Mouse (Mus musculus): ENCODE data around the gene Fktn. TPM values are rescaled to one million over a fixed set of nuclear protein-coding genes. Genes with fewer than 3 reads are reported as not detected.
"Not testable (repeated sequence)": the region's sequence is repeated elsewhere in the genome, so short reads cannot be mapped to it uniquely, and the experiment has no call there.

The Fktn gene
- 19.3 and 20.5 TPM in 2 replicates for polyA plus RNA-seq (2015; fragmentation: Nextera tagmentation; extraction: Ambion mirVana)

DNA sequence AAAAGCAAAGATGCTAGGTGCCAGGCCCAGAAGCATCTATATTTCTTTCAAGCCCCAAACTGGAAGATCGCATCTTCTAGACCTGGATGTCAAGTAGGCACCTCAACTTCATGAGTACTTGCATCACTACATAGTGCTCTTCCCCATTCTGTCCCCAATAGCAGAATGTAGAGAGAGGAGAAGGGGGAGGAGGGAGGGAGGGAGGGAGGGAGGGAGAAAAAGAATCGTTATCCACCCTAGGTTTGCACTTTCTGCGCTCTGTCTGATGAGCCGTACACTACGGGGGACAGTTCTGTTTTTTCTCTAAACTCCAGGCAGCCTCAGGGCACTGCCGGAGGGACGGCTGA lies at the start of gene Fktn:
Gene Fktn (plus strand): TSS at position 295 of the 347 bp plus-strand sequence.
- peak; percentile 86 for ATAC-seq
- peak within 1 kb of the TSS; percentile 82 for H3K4me3 ChIP-seq
- peak within 1 kb of the TSS; percentile 90 for H3K9ac ChIP-seq
- H3K4me2 ChIP-seq: peak within 1 kb of the TSS; percentile 89
- WGBS: 5% methylated on average over 7 of the region's 7 CpGs
- no peaks in the 10 kb centered on the region for H3K9me3 ChIP-seq (replicated peaks)
- H3K27me3 ChIP-seq: no peaks in the 10 kb centered on the region
- peaks cover 10% of the 10 kb centered on the region for H3K4me1 ChIP-seq
- H3K27ac ChIP-seq: peak within 1 kb of the TSS; percentile 92
- H3K36me3 ChIP-seq (ENCODE audit: poor library complexity, severe bottlenecking): peaks cover 7% of the 10 kb centered on the region; the same call in 1 of the 2 replicates

DNA sequence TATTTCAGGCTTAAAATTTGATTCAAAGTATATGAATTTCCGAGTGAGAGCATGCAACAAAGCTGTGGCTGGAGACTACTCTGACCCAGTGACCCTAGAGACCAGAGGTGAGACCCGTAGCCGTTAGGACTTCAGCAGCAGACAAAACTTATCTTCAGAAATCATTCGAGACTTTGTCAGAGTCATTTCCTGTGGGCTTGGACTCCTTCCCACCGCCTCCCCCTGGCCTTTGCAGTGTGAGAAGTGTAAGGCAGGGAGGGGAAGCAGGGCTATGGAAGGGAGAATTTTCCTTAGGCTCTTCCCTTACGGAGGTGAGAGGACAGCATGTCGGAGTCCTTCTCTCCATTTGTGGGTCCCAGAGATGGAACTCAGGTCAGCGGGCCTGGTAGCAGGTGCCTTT lies 31.7 kb upstream of the Fktn start:
- ATAC-seq: no peak
- H3K36me3 ChIP-seq (ENCODE audit: poor library complexity, severe bottlenecking): peaks cover 51% of the 10 kb centered on the region
- no peak overlapping the region for H3K4me3 ChIP-seq
- H3K4me1 ChIP-seq: no peaks in the 10 kb centered on the region
- H3K27me3 ChIP-seq: no peaks in the 10 kb centered on the region
- no peak overlapping the region for H3K9ac ChIP-seq
- H3K27ac ChIP-seq: no peak overlapping the region
- no peak overlapping the region for H3K4me2 ChIP-seq
- WGBS: 94% methylated on average over 8 of the region's 8 CpGs
- no peaks in the 10 kb centered on the region for H3K9me3 ChIP-seq (replicated peaks)

DNA sequence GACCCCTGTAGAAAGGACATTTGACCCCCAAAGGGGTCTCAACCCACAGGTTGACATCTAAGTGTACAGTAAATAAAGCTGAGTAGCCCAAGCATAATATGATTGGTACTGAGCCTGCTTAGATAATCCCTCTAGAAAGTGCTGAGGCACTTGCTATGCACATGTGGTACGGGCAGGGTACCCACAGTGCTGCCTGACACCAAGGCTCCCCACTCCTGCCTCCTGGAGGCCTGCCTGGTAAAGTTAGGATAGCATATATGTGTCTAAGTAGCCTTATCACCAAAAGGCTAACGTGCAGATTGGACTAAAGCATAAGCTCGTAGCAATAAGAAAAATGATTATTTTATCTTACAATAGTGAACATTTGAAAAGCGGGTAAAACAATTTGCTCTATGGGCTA lies 24.8 kb upstream of the Fktn start:
- 94% methylated on average over 4 of the region's 4 CpGs for WGBS
- Histone ChIP-seq H3K36me3 (ENCODE audit: poor library complexity, severe bottlenecking) (peaks cover 26% of the 10 kb centered on the region), H3K9me3 (replicated peaks) (no peaks in the 10 kb centered on the region), H3K27ac (no peak overlapping the region), H3K4me2 (no peak overlapping the region), H3K27me3 (no peaks in the 10 kb centered on the region), H3K9ac (no peak overlapping the region), H3K4me1 (no peaks in the 10 kb centered on the region), H3K4me3 (no peak overlapping the region)
- ATAC-seq: no peak

DNA sequence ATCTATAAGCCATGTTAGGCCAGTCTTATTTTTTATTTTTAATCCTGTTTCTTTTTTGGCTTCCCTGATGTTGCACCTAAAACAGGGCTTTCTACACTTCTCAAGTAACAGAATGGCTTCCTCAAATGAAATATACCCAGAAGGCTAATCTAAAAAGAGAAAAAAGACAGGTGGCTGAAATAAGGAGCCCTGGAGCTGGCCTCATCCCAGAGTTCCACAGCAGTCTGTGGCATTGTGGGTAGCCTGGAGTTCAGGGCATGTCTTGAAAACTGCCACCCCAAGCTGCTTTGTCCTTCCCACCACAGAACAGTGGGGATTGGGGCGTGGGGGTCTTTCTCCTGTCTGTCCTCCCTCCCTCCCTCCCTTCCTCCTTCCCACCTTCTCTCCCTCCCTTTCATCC lies 22.4 kb upstream of the Fktn start:
- Histone ChIP-seq H3K36me3 (ENCODE audit: poor library complexity, severe bottlenecking) (peaks cover 34% of the 10 kb centered on the region), H3K4me3 (no peak overlapping the region), H3K4me1 (no peaks in the 10 kb centered on the region), H3K27me3 (no peaks in the 10 kb centered on the region), H3K4me2 (no peak overlapping the region), H3K9ac (no peak overlapping the region), H3K27ac (peak overlapping the region; percentile 44; the same call in 1 of the 2 replicates), H3K9me3 (replicated peaks) (no peaks in the 10 kb centered on the region)
- 47% methylated on average over 1 of the region's 1 CpGs for WGBS
- no peak for ATAC-seq

DNA sequence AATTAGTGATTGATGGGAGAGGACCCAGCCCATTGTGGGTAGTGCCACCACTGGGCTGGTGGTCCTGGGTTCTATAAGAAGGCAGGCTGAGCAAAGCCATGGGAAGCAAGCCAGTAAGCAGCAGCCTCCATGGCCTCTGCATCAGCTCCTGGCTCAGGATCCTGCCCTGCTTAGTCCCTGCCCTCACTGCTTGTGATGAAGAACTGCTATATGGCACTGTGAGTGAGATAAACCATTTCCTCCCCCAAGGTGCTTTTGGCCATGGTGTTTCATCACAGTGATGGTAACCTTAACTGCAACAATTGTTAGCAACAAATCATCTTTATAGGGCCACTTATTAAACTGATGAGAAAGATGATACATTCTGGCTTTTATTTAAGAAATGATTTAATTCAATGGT lies 4.6 kb upstream of the Fktn start:
- H3K27me3 ChIP-seq; H3K27ac ChIP-seq; H3K4me1 ChIP-seq; H3K4me2 ChIP-seq; H3K36me3 ChIP-seq (ENCODE audit: poor library complexity, severe bottlenecking); H3K9me3 ChIP-seq (replicated peaks); H3K4me3 ChIP-seq; ATAC-seq; H3K9ac ChIP-seq: not testable (repeated sequence)

DNA sequence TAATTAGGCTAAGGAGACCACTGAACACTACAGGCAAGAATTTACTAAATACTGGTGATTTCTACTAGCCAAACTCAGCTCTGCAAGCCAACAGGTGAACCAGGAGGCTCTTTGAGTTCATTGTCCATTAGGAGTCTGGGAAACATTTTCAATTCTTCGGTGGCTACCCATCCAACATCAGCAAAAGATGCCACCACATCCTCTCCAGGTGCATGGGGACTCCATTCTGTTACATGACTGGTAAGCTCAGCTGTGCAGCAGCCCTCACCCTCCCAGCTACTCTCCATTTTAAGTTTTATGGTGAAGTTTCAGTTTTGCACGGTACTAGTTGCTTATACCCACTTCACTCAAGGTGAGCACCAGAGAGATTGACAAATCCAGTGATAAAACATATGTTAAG lies 3.8 kb upstream of the Fktn start:
- no peak overlapping the region for H3K4me3 ChIP-seq
- H3K9me3 ChIP-seq (replicated peaks): no peaks in the 10 kb centered on the region
- no peak overlapping the region for H3K4me2 ChIP-seq
- no peak for ATAC-seq
- peaks cover 6% of the 10 kb centered on the region for H3K4me1 ChIP-seq
- H3K36me3 ChIP-seq (ENCODE audit: poor library complexity, severe bottlenecking): peaks cover 5% of the 10 kb centered on the region; the same call in 1 of the 2 replicates
- H3K27ac ChIP-seq: no peak overlapping the region
- no peak overlapping the region for H3K9ac ChIP-seq
- 93% methylated on average over 2 of the region's 2 CpGs for WGBS
- H3K27me3 ChIP-seq: no peaks in the 10 kb centered on the region

DNA sequence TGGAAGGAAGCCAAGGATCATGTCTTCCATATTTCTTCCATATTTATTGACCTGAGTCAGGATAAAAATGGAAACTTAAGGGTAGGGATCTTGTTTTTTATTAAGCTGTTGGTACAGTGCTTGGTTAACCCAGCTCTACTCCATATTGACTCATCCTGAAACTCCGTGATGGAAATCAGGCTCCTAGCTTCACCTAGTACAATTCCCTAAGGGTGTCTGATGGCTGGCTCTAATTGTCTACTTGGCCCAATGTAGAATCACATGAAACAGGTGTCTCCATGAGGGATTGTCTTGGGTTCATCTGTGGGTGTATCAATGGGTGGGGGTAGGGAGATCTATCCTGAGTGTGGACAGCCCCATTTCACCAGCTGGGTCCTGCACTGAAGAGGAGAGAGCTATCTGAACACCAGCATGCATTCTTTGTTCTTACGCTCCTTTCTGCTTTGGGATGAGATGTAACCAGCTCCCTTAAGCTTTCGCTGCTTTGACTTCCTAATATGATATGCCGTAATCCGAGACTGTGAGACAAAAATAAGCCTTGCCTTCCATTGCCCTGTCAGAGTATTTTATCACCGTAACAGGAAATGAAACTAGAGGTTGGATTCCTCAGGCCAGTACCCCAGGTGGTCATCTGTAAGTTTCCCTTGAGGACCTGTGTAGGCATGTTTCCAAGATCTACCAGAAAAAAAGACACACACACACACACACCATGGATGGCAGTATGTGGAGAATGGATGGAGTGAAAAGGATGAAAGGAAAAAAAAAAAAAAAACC lies 3.1 kb upstream of the Fktn start:
- 91% methylated on average over 6 of the region's 6 CpGs for WGBS
- Histone ChIP-seq H3K4me3 (no peak overlapping the region), H3K27ac (no peak overlapping the region), H3K36me3 (ENCODE audit: poor library complexity, severe bottlenecking) (peaks cover 5% of the 10 kb centered on the region; the same call in 1 of the 2 replicates), H3K27me3 (no peaks in the 10 kb centered on the region), H3K9ac (no peak overlapping the region), H3K4me1 (peaks cover 10% of the 10 kb centered on the region), H3K9me3 (replicated peaks) (no peaks in the 10 kb centered on the region), H3K4me2 (no peak overlapping the region)
- ATAC-seq: no peak

DNA sequence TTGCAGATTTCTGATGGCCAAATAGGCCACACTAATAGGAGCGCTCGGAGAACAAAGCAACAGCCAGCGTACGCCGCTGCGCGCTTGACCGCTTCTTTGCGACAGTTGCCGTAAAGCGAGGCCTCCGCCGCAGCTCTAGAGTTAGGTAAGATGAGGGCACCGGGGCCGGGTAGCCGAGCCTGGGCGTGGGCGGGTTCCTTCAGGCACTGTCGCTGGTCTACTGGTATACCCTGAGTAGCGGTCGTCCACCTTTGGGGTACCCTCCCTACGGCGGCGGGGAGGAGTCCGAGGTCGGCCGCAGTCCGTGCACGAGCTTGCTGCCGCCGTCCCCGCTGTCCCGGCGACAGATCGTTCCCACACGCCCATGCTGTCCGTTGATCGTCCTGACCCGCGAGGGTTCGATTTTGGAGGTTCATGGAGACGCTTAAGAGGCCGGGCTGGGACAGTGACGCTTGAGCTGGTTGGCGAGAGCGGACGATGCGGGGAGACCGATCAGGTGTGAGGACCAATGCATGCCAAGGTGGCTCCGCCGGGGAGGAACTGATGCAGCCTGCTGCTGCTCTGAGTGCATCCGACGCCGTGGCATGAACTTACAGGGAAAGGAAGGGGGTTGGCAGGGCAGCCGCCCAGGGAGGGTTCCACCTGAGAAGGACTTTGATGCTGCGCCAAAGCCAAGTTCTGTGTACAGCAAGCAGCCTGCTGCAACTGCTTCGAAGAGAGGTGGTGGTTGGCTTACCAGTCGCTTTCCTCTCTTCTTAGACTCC lies 435 bp downstream of the Fktn start:
- Histone ChIP-seq H3K9ac (peak overlapping the region; percentile 90), H3K27me3 (no peaks in the 10 kb centered on the region), H3K4me1 (peaks cover 10% of the 10 kb centered on the region), H3K4me2 (peak overlapping the region; percentile 89), H3K36me3 (ENCODE audit: poor library complexity, severe bottlenecking) (peaks cover 7% of the 10 kb centered on the region; the same call in 1 of the 2 replicates), H3K4me3 (peak overlapping the region; percentile 82), H3K9me3 (replicated peaks) (no peaks in the 10 kb centered on the region), H3K27ac (peak overlapping the region; percentile 92)
- ATAC-seq: peak; percentile 97
- 8% methylated on average over 58 of the region's 58 CpGs for whole genome bisulfite sequencing

DNA sequence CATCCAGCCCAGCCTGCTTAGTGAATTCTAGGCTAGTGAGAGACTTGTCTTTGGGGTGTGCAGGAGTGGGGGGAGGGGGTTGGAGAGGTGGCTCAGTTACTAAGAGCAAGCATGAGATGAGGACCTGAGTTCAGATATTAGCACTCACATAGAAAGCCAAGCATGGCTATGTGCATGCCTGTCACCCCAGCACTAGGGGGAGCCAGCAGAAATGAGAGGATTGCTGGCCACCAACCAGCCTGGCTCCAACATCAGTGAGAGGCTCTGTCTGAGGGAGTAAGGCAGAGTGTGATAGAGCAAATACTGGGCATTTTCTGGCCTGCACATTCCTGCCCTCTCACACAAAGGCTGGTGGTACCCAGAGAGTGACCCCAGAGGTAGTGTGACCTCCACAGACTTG lies 2.2 kb downstream of the Fktn start:
- ATAC-seq: no peak
- peaks cover 10% of the 10 kb centered on the region for H3K4me1 ChIP-seq
- no peaks in the 10 kb centered on the region for H3K9me3 ChIP-seq (replicated peaks)
- no peak overlapping the region for H3K4me3 ChIP-seq
- H3K4me2 ChIP-seq: no peak overlapping the region
- H3K27me3 ChIP-seq: no peaks in the 10 kb centered on the region
- no peak overlapping the region for H3K9ac ChIP-seq
- no peak overlapping the region for H3K27ac ChIP-seq
- H3K36me3 ChIP-seq (ENCODE audit: poor library complexity, severe bottlenecking): peaks cover 9% of the 10 kb centered on the region; the same call in 1 of the 2 replicates

DNA sequence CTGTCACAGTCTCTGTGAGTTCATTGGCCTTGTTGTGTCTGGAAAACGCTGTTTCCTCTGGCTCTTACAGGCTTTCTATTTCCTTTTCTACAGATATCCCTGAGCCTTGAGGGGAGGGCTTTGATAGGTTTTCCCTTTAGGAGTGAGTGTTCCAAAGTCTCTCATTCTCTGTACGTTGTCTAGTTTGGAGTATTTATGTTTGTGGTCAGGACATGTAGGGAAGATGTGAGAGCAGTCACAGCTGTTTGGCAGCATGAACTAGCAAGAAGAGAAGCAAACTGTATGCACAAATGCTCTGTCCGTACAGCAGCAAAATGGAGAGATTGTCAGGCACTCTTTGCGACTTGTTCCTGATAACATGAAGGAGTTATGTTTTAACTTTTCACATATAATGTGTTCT lies 3.7 kb downstream of the Fktn start:
- H3K9me3 ChIP-seq (replicated peaks): no peaks in the 10 kb centered on the region
- H3K36me3 ChIP-seq (ENCODE audit: poor library complexity, severe bottlenecking): peaks cover 16% of the 10 kb centered on the region; the same call in 1 of the 2 replicates
- H3K4me1 ChIP-seq: peaks cover 18% of the 10 kb centered on the region
- H3K9ac ChIP-seq: no peak overlapping the region
- no peak overlapping the region for H3K4me3 ChIP-seq
- H3K27ac ChIP-seq: no peak overlapping the region
- no peaks in the 10 kb centered on the region for H3K27me3 ChIP-seq
- ATAC-seq: no peak
- whole genome bisulfite sequencing: 89% methylated on average over 4 of the region's 4 CpGs
- H3K4me2 ChIP-seq: no peak overlapping the region

DNA sequence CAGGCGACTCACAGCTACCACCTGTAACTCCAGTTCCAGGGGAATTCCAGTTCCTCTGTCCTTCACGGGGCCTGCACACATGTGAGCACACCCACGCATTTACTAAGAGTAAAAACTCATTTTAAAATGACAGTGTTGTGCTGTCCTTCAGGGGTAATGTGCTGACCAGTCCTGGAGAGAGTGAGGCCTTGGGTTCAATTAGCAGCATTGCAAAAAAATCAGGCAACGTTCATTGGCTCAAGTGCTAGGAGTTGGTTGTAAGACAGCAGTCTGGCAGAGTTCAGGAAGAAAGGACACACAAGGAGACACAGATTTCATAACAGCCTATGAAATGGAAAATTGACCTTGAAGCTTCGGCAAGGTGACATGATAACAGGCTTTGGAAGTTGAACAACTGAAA lies 4.5 kb downstream of the Fktn start:
- H3K4me1 ChIP-seq: peaks cover 20% of the 10 kb centered on the region
- no peak overlapping the region for H3K4me3 ChIP-seq
- H3K9ac ChIP-seq: no peak overlapping the region
- no peak for ATAC-seq
- H3K4me2 ChIP-seq: no peak overlapping the region
- H3K27ac ChIP-seq: no peak overlapping the region
- peaks cover 16% of the 10 kb centered on the region; the same call in 1 of the 2 replicates for H3K36me3 ChIP-seq (ENCODE audit: poor library complexity, severe bottlenecking)
- H3K27me3 ChIP-seq: no peaks in the 10 kb centered on the region
- 86% methylated on average over 5 of the region's 5 CpGs for WGBS
- no peaks in the 10 kb centered on the region for H3K9me3 ChIP-seq (replicated peaks)

DNA sequence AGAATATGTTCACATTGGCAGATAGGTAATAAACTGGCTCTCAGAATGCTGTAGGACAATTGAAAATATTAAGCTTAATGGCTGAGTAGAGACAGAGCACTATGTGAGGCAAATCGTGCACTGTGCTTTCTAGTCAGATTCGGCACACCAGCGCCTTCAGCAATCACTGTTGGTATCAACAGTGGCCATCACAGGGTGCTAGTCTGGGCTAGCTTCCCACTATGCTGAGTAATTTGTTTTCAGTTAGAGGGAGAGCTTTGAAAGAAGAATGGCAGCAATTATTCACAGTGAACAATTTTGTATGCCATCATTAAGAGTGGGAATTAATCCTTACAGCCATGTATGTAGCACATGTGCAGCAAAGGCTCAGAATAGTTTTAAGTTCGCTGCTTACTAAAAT lies 8.7 kb downstream of the Fktn start:
- H3K4me3 ChIP-seq: no peak overlapping the region
- no peak overlapping the region for H3K9ac ChIP-seq
- H3K36me3 ChIP-seq (ENCODE audit: poor library complexity, severe bottlenecking): peaks cover 26% of the 10 kb centered on the region
- peak; percentile 90 for ATAC-seq
- no peaks in the 10 kb centered on the region for H3K9me3 ChIP-seq (replicated peaks)
- no peak overlapping the region for H3K27ac ChIP-seq
- H3K4me2 ChIP-seq: no peak overlapping the region
- H3K4me1 ChIP-seq: peaks cover 10% of the 10 kb centered on the region; the same call in 1 of the 2 replicates
- 41% methylated on average over 4 of the region's 4 CpGs for WGBS
- no peaks in the 10 kb centered on the region for H3K27me3 ChIP-seq
